Mouse (Mus musculus) kidney, adult 2 months (tissue): ENCODE measurements at regions not wholly inside any gene's neighbourhood (a gene's known extent, or its start where the extent isn't known, plus 50 kb on each side); places are given as distances from the start of the nearest gene placed in this dataset.
A peak's percentile ranks its signal among the peaks of the same experiment; 100 is the strongest.

Experiments
- DNase-seq: peaks from one replicate; pipeline ENCODE4 v3.0.0; 2021
- H3K27ac ChIP-seq: fragments of 200-500 bp; 2 replicates; pipeline ENCODE4 v1.5.1; 2012; ENCODE audit warnings: low read depth, low read length, control low read depth, inconsistent platforms; ENCODE audit not compliant: insufficient read depth
- H3K27me3 ChIP-seq: fragments of 200-500 bp; replicated peaks from 2 replicates; pipeline ENCODE4 v1.6.1; 2012; ENCODE audit warnings: mild to moderate bottlenecking, moderate library complexity, low read length, inconsistent platforms; ENCODE audit not compliant: control insufficient read depth, insufficient read depth
- H3K36me3 ChIP-seq: fragments of 200-500 bp; 2 replicates; pipeline ENCODE4 v1.6.1; 2012; ENCODE audit warnings: mild to moderate bottlenecking, moderate library complexity, low read length, inconsistent platforms; ENCODE audit not compliant: control insufficient read depth, insufficient read depth
- H3K4me1 ChIP-seq: fragments of 200-500 bp; 2 replicates; pipeline ENCODE4 v1.6.1; 2011; ENCODE audit warnings: low read length; ENCODE audit not compliant: control insufficient read depth, insufficient read depth
- H3K4me3 ChIP-seq: fragments of 200-500 bp; 2 replicates; pipeline ENCODE4 v1.5.1; 2011; ENCODE audit warnings: mild to moderate bottlenecking, low read depth, low read length, control low read depth; ENCODE audit not compliant: insufficient read depth
- CTCF ChIP-seq: fragments of 200-500 bp; conservative IDR thresholded peaks from 2 replicates; pipeline ENCODE4 v1.5.1; 2011; ENCODE audit warnings: low read depth, mild to moderate bottlenecking, control low read depth, low read length, moderate library complexity, mixed read lengths; ENCODE audit not compliant: insufficient read depth, insufficient read length
- POLR2A ChIP-seq: fragments of 200-500 bp; IDR thresholded peaks from one replicate; pipeline ENCODE4 v1.6.1; 2011; ENCODE audit warnings: low read depth, low read length, control low read depth
- WGBS: fragments of 180-500 bp; shearing (Covaris S2); methylation state at CpG from one replicate; pipeline ENCODE4 v1.1.7; 2018; 5-methylcytosine and 5-hydroxymethylcytosine counted together

- Histone ChIP-seq H3K27me3 (no peaks in the 10 kb centered on the region), H3K36me3 (no peaks in the 10 kb centered on the region), H3K4me3 (no peak overlapping the region), H3K4me1 (no peaks in the 10 kb centered on the region), H3K27ac (no peak overlapping the region)
- DNase-seq, result peak; percentile 12
- 55% methylated on average over 2 of the region's 2 CpGs for WGBS
- TF ChIP-seq CTCF (no peak), POLR2A (no peak)
These were observed 167.0 kb upstream of the Ndn start for GRCm38 (mm10) chr7:62179387-62179786.

- no peaks in the 10 kb centered on the region for H3K36me3 ChIP-seq
- no peaks in the 10 kb centered on the region for H3K4me1 ChIP-seq
- H3K4me3 ChIP-seq, result no peak overlapping the region
- no peaks in the 10 kb centered on the region for H3K27me3 ChIP-seq
- no peak overlapping the region for H3K27ac ChIP-seq
- DNase-seq, result no peak
- no peak for TF ChIP-seq CTCF
These were observed 137.8 kb upstream of the Ndn start for GRCm38 (mm10) chr7:62208529-62208928.

- peak overlapping the region; percentile 8; the same call in 1 of the 2 replicates for H3K4me3 ChIP-seq
These were observed 137.2 kb upstream of the Ndn start for GRCm38 (mm10) chr7:62209117-62209700.

GRCm38 (mm10) chr7:62225184-62225583 is 121.2 kb upstream of the Ndn start:
- 0 out of 2 replicates have a peak, but pooled peaks cover 1% of the 10 kb centered on the region for H3K27me3 ChIP-seq
- TF ChIP-seq CTCF (no peak), POLR2A (no peak)
- H3K4me1 ChIP-seq, result no peaks in the 10 kb centered on the region
- no peak overlapping the region for H3K4me3 ChIP-seq
- no peaks in the 10 kb centered on the region for H3K36me3 ChIP-seq
- no peak for DNase-seq
- 31% methylated on average over 4 of the region's 4 CpGs for WGBS
- no peak overlapping the region for H3K27ac ChIP-seq

More at GRCm38 (mm10) chr7:62209117-62209700, 137.2 kb upstream of the Ndn start:
- TF ChIP-seq POLR2A, result no peak
- TF ChIP-seq CTCF, result no peak; the same call in 1 of the 2 replicates
- no peaks in the 10 kb centered on the region for H3K4me1 ChIP-seq
- no peak for DNase-seq
- 33% methylated on average over 12 of the region's 12 CpGs for WGBS
- no peak overlapping the region for H3K27ac ChIP-seq
- no peaks in the 10 kb centered on the region for H3K36me3 ChIP-seq
- no peaks in the 10 kb centered on the region for H3K27me3 ChIP-seq

GRCm38 (mm10) chr7:62227727-62228126 is 118.6 kb upstream of the Ndn start:
- 0% methylated on average over 1 of the region's 1 CpGs for WGBS
- peak; percentile 6 for DNase-seq

GRCm38 (mm10) chr7:62230713-62231112 is 115.7 kb upstream of the Ndn start:
- H3K4me1 ChIP-seq, result no peaks in the 10 kb centered on the region
- H3K36me3 ChIP-seq, result no peaks in the 10 kb centered on the region
- no peak overlapping the region for H3K27ac ChIP-seq
- TF ChIP-seq CTCF, result no peak
- no peak for TF ChIP-seq POLR2A
- no peak overlapping the region for H3K4me3 ChIP-seq
- no peak for DNase-seq
- H3K27me3 ChIP-seq, result no peaks in the 10 kb centered on the region
- WGBS, result 20% methylated on average over 2 of the region's 2 CpGs

More at GRCm38 (mm10) chr7:62227727-62228126, 118.6 kb upstream of the Ndn start:
- Histone ChIP-seq H3K27ac (no peak overlapping the region), H3K4me1 (no peaks in the 10 kb centered on the region), H3K36me3 (no peaks in the 10 kb centered on the region), H3K4me3 (no peak overlapping the region), H3K27me3 (0 out of 2 replicates have a peak, but pooled peaks cover 1% of the 10 kb centered on the region)
- TF ChIP-seq CTCF (no peak), POLR2A (no peak)

GRCm38 (mm10) chr7:62231120-62231574 is 115.2 kb upstream of the Ndn start:
- H3K4me1 ChIP-seq, result no peaks in the 10 kb centered on the region
- 24% methylated on average over 13 of the region's 13 CpGs for WGBS
- TF ChIP-seq CTCF (no peak), POLR2A (no peak)
- no peak overlapping the region for H3K27ac ChIP-seq
- H3K36me3 ChIP-seq, result no peaks in the 10 kb centered on the region
- no peaks in the 10 kb centered on the region for H3K27me3 ChIP-seq
- no peak overlapping the region for H3K4me3 ChIP-seq
- DNase-seq, result no peak
